Mouse (Mus musculus): ENCODE results near the gene Epc2. TPM values are rescaled to one million over a fixed set of nuclear protein-coding genes. Genes with fewer than 3 reads are reported as not detected.
A peak's percentile ranks its signal among the peaks of the same experiment; 100 is the strongest.
"Not testable (repeated sequence)": the region's sequence is repeated elsewhere in the genome, so short reads cannot be mapped to it uniquely, and the experiment has no call there.

Epc2 gene
- total RNA-seq, 1 experiment: 27.5 TPM

- Histone ChIP-seq H3K36me3 (ENCODE audit: control insufficient read depth, insufficient read depth, low read length, poor library complexity, severe bottlenecking) (no peaks in the 10 kb centered on the region), H3K27ac (ENCODE audit: insufficient read depth, low read depth, low read length, poor library complexity, severe bottlenecking) (no peak overlapping the region), H3K9ac (ENCODE audit: insufficient read depth, low read depth, low read length, poor library complexity, severe bottlenecking) (no peak overlapping the region), H3K9me3 (ENCODE audit: control insufficient read depth, insufficient read depth, low read depth, low read length) (no peaks in the 10 kb centered on the region), H3K4me1 (ENCODE audit: control insufficient read depth in 2 of 2, insufficient read depth in 2 of 2, low read length in 2 of 2, poor library complexity in 1 of 2) (no peaks in the 10 kb centered on the region), H3K4me3 (ENCODE audit: insufficient read depth in 1 of 2, low read depth in 1 of 2, low read length in 2 of 2, poor library complexity in 1 of 2, severe bottlenecking in 1 of 2) (no peak overlapping the region)
- no peak for DNase-seq (ENCODE audit: low read depth, low spot score)
- in situ Hi-C loops (cut with MboI; ENCODE audit: low sequenced_read_pairs in 2 of 2, unreplicated experiment in 2 of 2): no loop called here
- TF ChIP-seq HCFC1 (IDR thresholded peaks at IDR 0.05; ENCODE audit: borderline replicate concordance, insufficient read depth, low read length): no peak
- TF ChIP-seq CHD2 (IDR thresholded peaks at IDR 0.05; ENCODE audit: low read depth, low read length): no peak
- no peak for TF ChIP-seq MAFK (IDR thresholded peaks at IDR 0.05; ENCODE audit: insufficient read depth, low read depth, low read length)
- no peak for TF ChIP-seq ZC3H11A (IDR thresholded peaks at IDR 0.05; ENCODE audit: borderline replicate concordance, low read depth, low read length)
- no peak for TF ChIP-seq ZNF384 (IDR thresholded peaks at IDR 0.05; ENCODE audit: low read depth, low read length)
These were observed 50.1 kb downstream of the Epc2 start for GRCm38 (mm10) chr2:49501435-49501834.

- DNase-seq (ENCODE audit: low read depth, low spot score): peak; percentile 54
- Histone ChIP-seq H3K9ac (ENCODE audit: insufficient read depth, low read depth, low read length, poor library complexity, severe bottlenecking) (no peak overlapping the region), H3K27ac (ENCODE audit: insufficient read depth, low read depth, low read length, poor library complexity, severe bottlenecking) (no peak overlapping the region), H3K4me3 (ENCODE audit: insufficient read depth in 1 of 2, low read depth in 1 of 2, low read length in 2 of 2, poor library complexity in 1 of 2, severe bottlenecking in 1 of 2) (no peak overlapping the region), H3K36me3 (ENCODE audit: control insufficient read depth, insufficient read depth, low read length, poor library complexity, severe bottlenecking) (no peaks in the 10 kb centered on the region), H3K9me3 (ENCODE audit: control insufficient read depth, insufficient read depth, low read depth, low read length) (no peaks in the 10 kb centered on the region), H3K4me1 (ENCODE audit: control insufficient read depth in 2 of 2, insufficient read depth in 2 of 2, low read length in 2 of 2, poor library complexity in 1 of 2) (no peaks in the 10 kb centered on the region)
- in situ Hi-C loops (cut with MboI; ENCODE audit: low sequenced_read_pairs in 2 of 2, unreplicated experiment in 2 of 2): no loop called here
- TF ChIP-seq ZNF384 (IDR thresholded peaks at IDR 0.05; ENCODE audit: low read depth, low read length) (no peak), HCFC1 (IDR thresholded peaks at IDR 0.05; ENCODE audit: borderline replicate concordance, insufficient read depth, low read length) (no peak), ZC3H11A (IDR thresholded peaks at IDR 0.05; ENCODE audit: borderline replicate concordance, low read depth, low read length) (no peak), CHD2 (IDR thresholded peaks at IDR 0.05; ENCODE audit: low read depth, low read length) (no peak), MAFK (IDR thresholded peaks at IDR 0.05; ENCODE audit: insufficient read depth, low read depth, low read length) (no peak)
These were observed 52.3 kb downstream of the Epc2 start for GRCm38 (mm10) chr2:49503596-49503995.

- H3K4me1 ChIP-seq (ENCODE audit: control insufficient read depth in 2 of 2, insufficient read depth in 2 of 2, low read length in 2 of 2, poor library complexity in 1 of 2); H3K27ac ChIP-seq (ENCODE audit: insufficient read depth, low read depth, low read length, poor library complexity, severe bottlenecking); H3K36me3 ChIP-seq (ENCODE audit: control insufficient read depth, insufficient read depth, low read length, poor library complexity, severe bottlenecking); H3K9me3 ChIP-seq (ENCODE audit: control insufficient read depth, insufficient read depth, low read depth, low read length); H3K4me3 ChIP-seq (ENCODE audit: insufficient read depth in 1 of 2, low read depth in 1 of 2, low read length in 2 of 2, poor library complexity in 1 of 2, severe bottlenecking in 1 of 2); in situ Hi-C loops (cut with MboI; ENCODE audit: low sequenced_read_pairs in 2 of 2, unreplicated experiment in 2 of 2); H3K9ac ChIP-seq (ENCODE audit: insufficient read depth, low read depth, low read length, poor library complexity, severe bottlenecking); DNase-seq (ENCODE audit: low read depth, low spot score): not testable (repeated sequence)
These were observed 53.9 kb downstream of the Epc2 start for GRCm38 (mm10) chr2:49505151-49505550.

GRCm38 (mm10) chr2:49510832-49511231 is 59.5 kb downstream of the Epc2 start:
- Histone ChIP-seq H3K9ac (ENCODE audit: insufficient read depth, low read depth, low read length, poor library complexity, severe bottlenecking) (no peak overlapping the region), H3K36me3 (ENCODE audit: control insufficient read depth, insufficient read depth, low read length, poor library complexity, severe bottlenecking) (no peaks in the 10 kb centered on the region), H3K9me3 (ENCODE audit: control insufficient read depth, insufficient read depth, low read depth, low read length) (no peaks in the 10 kb centered on the region), H3K4me1 (ENCODE audit: control insufficient read depth in 2 of 2, insufficient read depth in 2 of 2, low read length in 2 of 2, poor library complexity in 1 of 2) (no peaks in the 10 kb centered on the region), H3K27ac (ENCODE audit: insufficient read depth, low read depth, low read length, poor library complexity, severe bottlenecking) (no peak overlapping the region), H3K4me3 (ENCODE audit: insufficient read depth in 1 of 2, low read depth in 1 of 2, low read length in 2 of 2, poor library complexity in 1 of 2, severe bottlenecking in 1 of 2) (no peak overlapping the region)
- TF ChIP-seq HCFC1 (IDR thresholded peaks at IDR 0.05; ENCODE audit: borderline replicate concordance, insufficient read depth, low read length) (no peak), MAFK (IDR thresholded peaks at IDR 0.05; ENCODE audit: insufficient read depth, low read depth, low read length) (no peak)
- DNase-seq (ENCODE audit: low read depth, low spot score): no peak
- in situ Hi-C loops (cut with MboI; ENCODE audit: low sequenced_read_pairs in 2 of 2, unreplicated experiment in 2 of 2): no loop called here

- Histone ChIP-seq H3K9me3 (ENCODE audit: control insufficient read depth, insufficient read depth, low read depth, low read length) (no peaks in the 10 kb centered on the region), H3K4me3 (ENCODE audit: insufficient read depth in 1 of 2, low read depth in 1 of 2, low read length in 2 of 2, poor library complexity in 1 of 2, severe bottlenecking in 1 of 2) (no peak overlapping the region), H3K27ac (ENCODE audit: insufficient read depth, low read depth, low read length, poor library complexity, severe bottlenecking) (no peak overlapping the region), H3K36me3 (ENCODE audit: control insufficient read depth, insufficient read depth, low read length, poor library complexity, severe bottlenecking) (no peaks in the 10 kb centered on the region), H3K4me1 (ENCODE audit: control insufficient read depth in 2 of 2, insufficient read depth in 2 of 2, low read length in 2 of 2, poor library complexity in 1 of 2) (no peaks in the 10 kb centered on the region), H3K9ac (ENCODE audit: insufficient read depth, low read depth, low read length, poor library complexity, severe bottlenecking) (no peak overlapping the region)
- in situ Hi-C loops (cut with MboI; ENCODE audit: low sequenced_read_pairs in 2 of 2, unreplicated experiment in 2 of 2): no loop called here
- no peak for DNase-seq (ENCODE audit: low read depth, low spot score)
- TF ChIP-seq CHD2 (IDR thresholded peaks at IDR 0.05; ENCODE audit: low read depth, low read length) (no peak), ZC3H11A (IDR thresholded peaks at IDR 0.05; ENCODE audit: borderline replicate concordance, low read depth, low read length) (no peak), MAFK (IDR thresholded peaks at IDR 0.05; ENCODE audit: insufficient read depth, low read depth, low read length) (no peak)
These were observed 64.7 kb downstream of the Epc2 start for GRCm38 (mm10) chr2:49516011-49516410.

Data from ES-E14 (cell line).